Mouse (Mus musculus) NIH3T3 (cell line): ENCODE measurements around the gene Wipf2.

Source experiments
- DNase-seq: peaks from one replicate; pipeline ENCODE4 v3.0.0-alpha.2; 2012; ENCODE audit warnings: low read depth

Gene Wipf2

GRCm38 (mm10) chr11:98942923-98943641 lies 79.6 kb downstream of the Wipf2 start:
- DNase-seq, result peak; percentile 91

- DNase-seq, result peak; percentile 73
These were observed 80.5 kb downstream of the Wipf2 start for GRCm38 (mm10) chr11:98943741-98944461.

- DNase-seq, result no peak
These were observed 81.6 kb downstream of the Wipf2 start for GRCm38 (mm10) chr11:98944897-98945604.

- no peak for DNase-seq
These were observed 82.2 kb downstream of the Wipf2 start for GRCm38 (mm10) chr11:98945605-98945977.

GRCm38 (mm10) chr11:98947969-98948569 lies 84.6 kb downstream of the Wipf2 start:
- DNase-seq, result peak; percentile 66

- DNase-seq, result no peak
These were observed 86.0 kb downstream of the Wipf2 start for GRCm38 (mm10) chr11:98949242-98949957.

- DNase-seq, result no peak
These were observed 86.6 kb downstream of the Wipf2 start for GRCm38 (mm10) chr11:98949958-98950460.

- DNase-seq, result no peak
These were observed 87.0 kb downstream of the Wipf2 start for GRCm38 (mm10) chr11:98950484-98950883.

GRCm38 (mm10) chr11:98951026-98951906 lies 87.8 kb downstream of the Wipf2 start:
- peak; percentile 99 for DNase-seq

- no peak for DNase-seq
These were observed 88.7 kb downstream of the Wipf2 start for GRCm38 (mm10) chr11:98952111-98952510.

- DNase-seq, result no peak
These were observed 89.3 kb downstream of the Wipf2 start for GRCm38 (mm10) chr11:98952736-98953135.

- DNase-seq, result no peak
These were observed 89.9 kb downstream of the Wipf2 start for GRCm38 (mm10) chr11:98953361-98953760.

GRCm38 (mm10) chr11:98953835-98954320 lies 90.4 kb downstream of the Wipf2 start:
- DNase-seq, result no peak

GRCm38 (mm10) chr11:98954373-98954772 lies 90.9 kb downstream of the Wipf2 start:
- peak; percentile 86 for DNase-seq
